Mouse (Mus musculus): ENCODE results near the gene Il1r2.

DNA sequence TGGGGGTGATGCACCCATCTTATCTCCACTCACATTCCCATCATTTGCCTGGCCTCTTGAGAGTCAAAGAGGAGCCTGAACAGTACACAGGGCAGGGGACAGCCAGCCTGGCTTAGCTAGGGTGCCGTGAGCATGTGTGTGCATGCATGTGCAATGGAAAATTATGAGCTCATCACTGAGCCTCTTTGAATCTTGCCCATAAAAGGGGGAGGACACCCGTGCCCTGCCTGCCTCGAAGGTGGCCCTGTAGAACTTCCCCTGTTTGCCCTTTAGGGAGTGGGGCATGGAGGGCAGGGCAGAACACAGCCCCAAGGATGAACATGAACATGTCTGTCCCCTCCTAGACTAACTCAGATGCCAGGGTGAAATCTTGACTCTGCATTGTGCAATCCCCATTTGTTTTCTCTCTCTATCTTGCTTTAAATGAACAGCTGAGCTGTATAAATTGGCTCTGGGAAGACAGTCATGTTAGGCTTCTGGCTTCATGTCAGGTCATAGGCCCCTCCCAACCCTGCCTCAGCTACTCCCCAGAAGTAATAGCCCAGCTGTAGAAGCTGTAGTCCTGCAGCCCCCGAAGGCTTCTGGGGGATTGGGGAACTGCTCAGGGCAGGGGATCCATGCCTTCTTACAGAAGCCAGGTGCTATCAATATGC lies 14.6 kb upstream of the Il1r2 start:
- TF ChIP-seq POLR2A (IDR thresholded peaks at IDR 0.05; ENCODE audit: extremely low read depth, insufficient read depth, low read length) (no peak), CTCF (IDR thresholded peaks at IDR 0.05; ENCODE audit: extremely low read depth, insufficient read depth, low read length) (no peak)

All from cortical plate, adult 2 months (tissue).